Mouse (Mus musculus) CD4-positive naive resting alpha-beta T cell, adult 57 days (primary cell): ENCODE data around the gene Kdm8. TPM values are rescaled to one million over a fixed set of nuclear protein-coding genes. Genes with fewer than 3 reads are reported as not detected.

Source experiments
- total RNA-seq: library from RNA; stranded (reverse); gene quantifications from one replicate; pipeline ENCODE4 v1.2.4, GENCODE M21; 2023

Gene Kdm8
- total RNA-seq, result 5.4 TPM

DNA sequence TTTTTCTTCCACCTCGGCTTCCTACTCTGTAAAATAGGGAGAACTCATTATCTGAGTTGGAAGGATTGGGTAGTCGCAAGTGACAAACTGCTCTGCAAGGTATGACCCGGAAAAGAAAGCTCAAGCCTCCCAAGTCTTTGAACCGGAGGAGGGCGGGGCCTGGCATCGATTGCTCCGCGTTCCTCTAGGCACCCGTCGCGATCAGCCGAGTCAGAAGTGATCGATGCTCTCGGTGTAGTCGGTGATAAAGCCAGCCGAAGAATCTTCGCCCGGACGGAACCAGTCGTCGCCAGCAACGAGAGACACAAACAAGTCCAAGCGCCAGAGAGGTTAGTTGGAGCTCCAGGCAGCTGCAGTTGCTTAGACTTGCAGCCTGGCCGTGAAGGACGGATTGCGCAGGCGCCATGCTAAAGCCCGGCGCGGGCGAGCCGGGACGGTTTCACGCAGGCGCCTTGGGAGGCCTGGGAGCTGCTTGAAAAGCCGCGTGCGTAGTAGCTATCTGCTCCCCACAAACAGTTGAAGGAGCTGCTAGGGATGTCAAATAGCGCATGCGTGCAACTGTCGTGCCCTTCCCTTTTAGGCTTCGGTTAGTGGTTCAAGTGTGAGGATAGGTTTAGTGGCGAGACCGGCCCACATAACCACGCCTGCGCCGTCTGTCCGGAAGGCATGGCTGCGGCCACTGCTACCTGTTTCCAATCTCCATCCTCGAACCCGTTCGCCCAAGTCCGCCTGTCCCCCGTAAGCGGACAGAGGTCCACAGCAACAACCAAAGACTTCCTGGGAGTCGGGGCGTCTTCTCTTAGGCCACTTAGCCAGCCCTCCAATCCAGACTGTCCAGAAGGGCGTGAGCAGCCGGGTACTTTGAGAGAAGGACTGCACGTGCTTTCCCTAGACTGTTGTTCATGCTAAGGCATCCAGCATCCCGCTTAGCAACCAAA, at the start of gene Kdm8:
Kdm8 (plus strand) TSS at position 213 of the 938 bp plus-strand sequence.

DNA sequence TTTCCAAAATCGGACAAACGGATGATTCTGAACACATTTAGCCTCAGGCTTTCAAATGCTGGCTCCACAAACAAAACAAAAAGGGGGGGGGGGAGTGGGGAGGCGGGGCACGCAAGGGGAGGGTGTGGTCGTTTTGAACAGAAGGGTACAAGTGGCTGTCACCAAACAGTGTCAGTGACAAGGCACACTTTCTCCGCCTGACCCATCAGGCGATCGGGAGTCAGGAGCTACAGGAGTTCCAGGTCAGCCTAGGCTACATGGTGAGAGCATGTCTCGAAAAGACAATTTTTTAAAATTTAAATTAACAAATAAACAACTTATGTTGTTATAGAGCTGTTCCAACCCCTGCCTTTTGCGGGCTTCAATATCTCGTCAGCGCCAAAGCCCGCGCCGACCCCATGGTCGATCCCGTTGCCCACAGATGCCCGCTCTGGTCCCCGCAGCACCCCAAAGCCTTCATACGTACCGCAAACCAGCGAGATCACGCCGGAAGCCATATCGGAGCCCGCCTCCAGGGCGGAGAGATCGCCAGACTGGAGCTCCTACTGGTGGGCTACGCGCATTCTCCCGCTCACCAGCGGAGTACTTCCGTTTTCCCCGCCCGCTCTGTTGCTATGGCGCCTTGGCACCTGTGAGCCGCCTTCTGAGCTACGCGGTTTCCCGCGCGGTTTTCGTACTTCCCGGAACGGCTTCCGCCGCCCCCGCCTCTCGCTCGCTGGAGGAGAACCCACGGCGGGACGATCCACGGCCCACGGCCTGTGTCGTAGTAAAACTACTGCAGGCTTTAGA, 46.7 kb downstream of the Kdm8 start, which contains the start of gene Nsmce1:
Nsmce1 (minus strand) TSS at position 650 of the 789 bp plus-strand sequence.

Other genes starting within 250 kb of the Kdm8 start
- 48.6 TPM for gene Nsmce1, start 46.9 kb downstream of the Kdm8 start, total RNA-seq
- gene Il4ra, start 107.4 kb downstream of the Kdm8 start, total RNA-seq, result 393 TPM
- 181 TPM for gene Il21r, start 158.8 kb downstream of the Kdm8 start, total RNA-seq